Mouse (Mus musculus): ENCODE measurements around the gene Psd4.

Gene Psd4

DNA sequence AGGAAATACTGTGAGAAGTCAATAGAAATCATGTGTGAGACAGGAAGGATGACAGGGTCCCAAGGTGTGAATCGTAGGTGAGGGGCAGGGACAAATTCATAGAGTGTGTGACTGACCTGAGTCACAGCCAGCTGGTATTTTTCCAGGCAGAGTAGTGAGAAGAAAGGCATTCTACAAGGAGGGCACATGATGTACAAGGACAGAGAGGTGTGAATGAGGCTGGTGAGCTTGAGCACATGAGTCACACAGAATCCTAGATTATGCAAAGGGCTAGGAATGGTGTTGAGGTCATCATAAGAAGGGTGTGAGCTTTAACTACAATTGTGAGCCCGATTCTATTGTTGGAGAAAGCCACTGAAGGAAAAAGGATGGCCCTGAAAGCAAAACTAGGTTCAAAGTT lies 72.7 kb downstream of the Psd4 start:
- DNase-seq: no peak

DNA sequence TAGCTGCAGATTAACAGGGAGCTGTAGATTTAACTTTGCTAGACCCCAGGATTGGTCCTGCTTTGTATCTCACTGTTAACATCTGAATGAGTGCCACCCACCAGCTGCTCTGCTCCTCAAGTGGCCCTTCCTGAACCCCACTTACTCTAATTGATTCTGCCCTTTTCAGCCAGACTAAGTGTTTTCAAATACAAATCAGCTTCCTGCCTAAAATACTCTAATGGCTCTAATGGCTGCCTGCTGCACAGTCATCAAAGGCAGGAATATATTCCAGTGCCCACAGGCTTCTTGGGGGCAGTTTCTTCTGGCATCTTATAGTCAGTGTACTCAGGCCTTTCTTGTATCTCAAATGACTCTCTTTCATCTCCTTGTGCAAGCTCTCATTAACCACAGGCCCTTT lies 74.5 kb downstream of the Psd4 start:
- DNase-seq: no peak

DNA sequence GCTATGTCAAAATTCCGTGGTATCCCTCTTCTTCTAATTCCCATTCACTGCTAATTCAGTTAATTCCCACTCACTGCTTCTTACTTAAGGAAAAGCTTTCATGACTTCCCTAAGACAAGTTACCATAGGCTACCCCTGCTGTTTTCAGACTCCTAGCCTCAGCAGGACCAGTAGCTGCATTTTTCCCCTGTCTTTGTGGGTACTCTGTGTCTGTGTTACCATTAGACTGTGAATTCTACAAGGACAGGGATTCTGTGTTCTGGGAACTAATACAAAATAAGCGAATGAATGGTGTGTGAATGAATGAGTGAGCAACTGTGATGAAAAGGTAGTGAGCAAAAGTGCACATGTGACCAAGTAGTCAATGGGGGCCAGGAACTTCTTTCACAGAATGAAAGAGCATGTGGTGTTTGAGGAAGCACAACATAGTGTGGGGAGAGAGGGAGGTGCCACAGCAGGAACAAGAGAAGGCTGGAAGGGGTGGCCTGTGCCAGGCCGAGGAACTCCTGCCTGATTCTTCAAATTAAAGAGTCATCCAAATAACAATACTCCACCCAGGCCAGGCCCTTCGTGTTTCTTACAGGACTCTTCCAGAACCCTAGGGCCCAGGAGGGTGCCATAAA lies 75.0 kb downstream of the Psd4 start:
- no peak for DNase-seq

DNA sequence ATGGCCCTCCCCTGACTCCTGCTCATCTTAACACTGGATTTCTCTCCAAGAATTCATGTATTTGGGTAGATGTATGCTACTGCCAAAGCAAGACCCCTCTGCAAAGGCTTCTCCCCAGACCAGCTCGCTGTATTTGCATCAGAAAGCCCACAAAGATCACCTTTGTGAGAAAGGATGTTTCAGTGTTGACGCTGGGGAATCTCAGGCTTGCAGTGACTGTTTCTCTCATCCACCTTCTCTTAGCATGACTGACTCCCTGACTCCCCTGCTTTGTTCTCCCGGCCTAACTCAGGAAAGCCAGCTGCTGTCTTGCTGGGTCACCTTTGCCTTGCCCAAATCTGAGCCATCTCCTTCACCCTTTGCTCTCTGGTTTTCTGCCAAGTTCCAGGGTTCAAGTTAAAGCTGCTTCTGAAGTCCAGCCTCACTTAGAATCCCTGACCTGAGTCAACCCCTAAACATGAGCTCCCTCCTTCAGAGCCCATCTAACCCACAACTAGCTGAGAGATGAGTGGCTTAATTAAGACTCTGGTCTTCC lies 75.9 kb downstream of the Psd4 start:
- DNase-seq: no peak

DNA sequence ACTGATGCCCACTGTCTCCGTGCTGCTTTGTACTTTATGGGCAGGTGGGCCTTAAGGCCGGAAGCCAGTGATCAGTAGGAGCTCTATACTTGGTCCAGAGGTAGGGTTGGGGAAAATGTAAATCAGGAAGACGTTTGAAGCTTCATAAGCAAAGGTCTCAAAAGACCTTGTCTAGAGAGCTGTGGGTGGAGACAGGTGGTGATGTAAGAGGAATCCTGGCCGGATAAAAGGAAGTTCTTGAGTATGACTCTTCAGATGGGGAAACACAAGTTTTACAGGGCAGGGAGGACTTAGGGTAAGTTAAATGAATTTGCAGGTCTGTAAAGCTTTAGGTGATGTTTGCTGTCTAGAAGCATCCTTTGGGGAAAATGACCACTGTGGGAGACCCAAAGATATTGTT lies 81.7 kb downstream of the Psd4 start:
- DNase-seq: no peak

DNA sequence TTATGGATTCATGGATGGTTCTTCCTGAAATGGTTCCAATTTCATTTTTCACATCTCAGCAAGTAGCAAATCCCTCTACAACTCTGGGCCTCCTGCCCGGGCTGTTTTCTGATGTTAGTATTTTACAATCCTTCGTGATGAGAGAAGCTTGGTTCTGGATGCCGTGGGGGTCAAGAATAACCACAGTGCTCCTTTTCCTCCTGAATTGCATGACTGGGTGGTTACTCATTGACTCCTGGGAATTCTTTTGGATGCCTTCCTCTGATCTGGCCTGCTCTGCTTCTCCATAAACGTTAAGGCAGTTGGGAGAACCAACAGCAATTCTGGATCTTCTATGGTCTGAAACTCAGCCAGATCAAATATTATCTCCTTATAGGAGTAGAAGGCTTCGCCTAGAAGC lies 85.8 kb downstream of the Psd4 start:
- DNase-seq: no peak

DNA sequence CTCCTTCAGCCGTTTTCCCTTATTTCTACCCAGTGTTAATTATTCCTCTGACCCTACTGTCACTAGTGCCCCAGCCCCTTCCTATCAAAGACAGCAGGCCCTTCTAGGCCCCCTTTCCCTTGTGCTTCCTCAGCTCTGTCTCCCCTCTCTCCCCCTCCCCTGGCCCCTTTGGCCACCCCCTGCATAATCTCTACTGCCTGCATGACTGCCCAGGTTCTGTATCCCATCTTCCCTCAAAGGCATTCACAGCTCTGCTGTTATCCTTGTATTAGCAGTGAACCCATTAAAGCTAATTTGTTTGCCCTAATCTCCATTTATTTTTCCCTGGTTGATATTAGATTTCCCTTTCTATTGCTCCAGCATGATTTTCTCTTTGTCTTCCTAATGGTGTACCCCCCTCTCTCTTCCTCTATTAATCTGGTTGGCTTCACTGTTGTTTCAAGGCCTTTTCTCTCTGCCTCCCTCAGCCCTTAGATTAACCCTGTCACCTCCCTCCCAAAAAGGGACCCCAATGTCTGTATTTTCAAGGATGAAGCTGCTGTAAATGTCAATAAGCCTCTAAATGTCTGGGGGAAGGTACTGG lies 87.1 kb downstream of the Psd4 start:
- no peak for DNase-seq

DNA sequence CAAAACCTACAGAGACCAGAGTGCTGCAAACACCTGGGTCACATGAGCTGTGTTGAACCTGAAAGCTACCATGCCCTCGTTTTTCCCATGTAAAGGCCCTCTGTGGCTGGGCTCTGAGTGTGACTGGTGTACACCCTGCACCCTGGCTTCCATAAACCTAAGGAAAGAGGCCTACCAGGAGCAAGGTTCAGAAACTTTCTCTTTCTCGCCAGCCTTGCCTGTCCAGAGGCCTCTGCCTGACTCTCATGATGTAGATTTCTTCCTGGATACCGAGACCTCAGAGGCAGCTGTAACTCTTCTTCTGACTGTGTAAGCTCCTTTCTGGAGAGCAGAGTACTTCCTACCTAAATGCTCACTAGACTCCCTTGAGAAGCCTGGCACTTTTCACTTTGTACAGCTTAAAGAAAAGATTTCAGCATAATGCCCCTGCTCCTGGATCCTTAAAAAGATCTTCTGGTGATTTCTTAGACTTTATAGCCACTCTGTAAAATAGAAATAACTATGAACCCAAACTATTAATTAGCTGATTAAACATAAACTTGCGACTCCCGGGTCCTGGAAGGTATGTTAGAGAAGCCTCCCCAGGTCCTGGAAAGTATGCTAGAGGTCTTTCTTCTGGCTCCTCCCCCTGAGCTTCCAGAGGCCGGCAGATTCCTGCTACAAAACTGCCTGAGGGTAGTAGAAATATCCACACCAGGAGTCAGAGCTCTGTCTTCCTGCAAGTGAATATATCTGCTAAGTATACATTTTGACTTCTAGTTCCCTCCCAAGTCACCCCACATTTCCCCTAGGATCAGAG lies 87.9 kb downstream of the Psd4 start:
- no peak for DNase-seq

DNA sequence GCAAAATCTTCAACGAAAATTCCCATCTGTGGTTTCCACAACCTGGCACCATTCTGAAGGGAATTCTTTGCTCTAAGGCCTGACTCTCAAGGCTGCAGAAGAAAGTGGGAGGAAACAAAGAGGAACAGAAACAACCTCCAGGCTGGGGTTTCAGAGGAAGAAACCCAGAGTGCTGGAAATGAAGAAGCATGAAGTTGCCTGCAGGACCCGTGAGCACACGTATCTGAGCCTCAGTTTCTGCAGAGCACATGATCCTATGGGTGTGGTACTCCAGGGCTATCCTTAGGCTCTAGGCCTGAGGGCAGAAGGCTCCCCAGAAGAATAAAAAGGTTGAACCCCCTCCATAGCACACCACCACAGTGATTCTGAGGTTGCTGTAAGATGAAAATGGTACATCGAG lies 89.5 kb downstream of the Psd4 start:
- DNase-seq: no peak

DNA sequence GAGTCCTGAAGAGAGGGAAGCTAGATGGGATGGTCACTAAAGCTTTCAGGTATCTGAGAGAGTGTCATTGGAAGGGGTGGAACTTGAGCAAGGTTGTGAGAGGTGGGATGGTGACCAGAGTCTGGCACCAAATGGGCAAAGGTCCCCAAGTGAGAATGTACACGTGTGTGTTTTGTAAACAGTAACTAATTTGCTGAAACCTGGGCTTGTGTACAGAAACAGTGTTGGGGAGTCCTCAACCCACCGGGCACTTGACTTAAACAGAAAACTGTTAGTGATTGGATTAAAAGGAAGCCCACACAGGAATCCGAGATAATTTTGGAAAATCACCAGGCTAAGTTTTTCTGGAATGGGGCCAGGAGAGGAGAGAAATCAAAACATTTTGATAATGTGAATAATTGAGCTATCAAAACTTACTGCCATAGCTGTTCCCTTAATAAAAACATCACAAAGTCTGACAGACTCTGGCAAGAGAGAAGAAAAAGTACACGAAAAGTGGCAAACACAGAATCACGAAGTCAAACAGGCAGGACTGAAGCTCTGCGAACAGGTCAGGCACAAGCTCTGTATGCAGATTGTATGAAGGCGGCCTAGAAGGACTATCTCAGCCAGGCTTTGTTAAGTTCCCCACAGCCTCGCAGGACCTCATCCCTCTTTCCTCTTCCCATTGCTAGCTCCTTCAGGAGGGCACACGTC lies 92.9 kb downstream of the Psd4 start:
- no peak for DNase-seq

DNA sequence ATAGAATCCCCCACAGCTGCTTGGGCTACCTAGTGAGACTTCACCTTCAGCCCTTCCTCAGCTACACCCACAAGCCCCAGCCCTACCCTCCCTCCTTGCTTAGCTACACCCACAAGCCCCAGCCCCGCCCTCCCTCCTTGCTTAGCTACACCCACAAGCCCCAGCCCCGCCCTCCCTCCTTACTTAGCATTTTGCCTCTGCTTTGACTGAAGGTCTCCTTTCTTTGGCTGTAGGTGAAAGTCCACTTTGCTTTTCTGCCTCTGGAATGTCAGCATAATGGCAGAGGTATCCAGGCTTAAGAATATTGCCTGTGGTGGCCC lies 93.4 kb downstream of the Psd4 start:
- no peak for DNase-seq
